Mouse (Mus musculus) layer of hippocampus, adult 11-12 months (tissue): ENCODE data around the gene Skap1.
A peak's percentile ranks its signal among the peaks of the same experiment; 100 is the strongest.
"Not testable (repeated sequence)": the region's sequence is repeated elsewhere in the genome, so short reads cannot be mapped to it uniquely, and the experiment has no call there.

Source experiments
- DNase-seq: peaks from one replicate; pipeline ENCODE4 v3.0.0; 2022; ENCODE audit warnings: low spot score

Gene Skap1

DNA sequence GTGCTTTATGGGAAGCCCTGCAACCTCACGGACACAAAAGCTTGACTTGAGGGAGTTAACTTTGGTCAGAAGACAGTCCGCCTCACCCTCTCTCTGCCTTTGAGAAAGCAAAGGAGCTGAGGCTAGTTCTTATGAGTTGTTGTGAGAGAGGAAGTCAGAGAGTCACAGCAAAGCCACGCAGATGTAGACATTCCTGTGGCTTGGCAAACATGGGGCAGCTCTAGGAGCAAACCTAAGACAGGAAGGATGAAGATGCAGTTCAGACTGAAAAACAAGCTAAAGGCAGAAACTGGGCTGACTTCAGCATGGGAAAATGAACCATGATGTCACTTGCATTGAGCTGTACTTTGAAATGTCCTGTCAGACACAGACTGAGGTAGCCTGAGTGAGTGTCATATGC is 283.2 kb downstream of the Skap1 start:
- no peak for DNase-seq

DNA sequence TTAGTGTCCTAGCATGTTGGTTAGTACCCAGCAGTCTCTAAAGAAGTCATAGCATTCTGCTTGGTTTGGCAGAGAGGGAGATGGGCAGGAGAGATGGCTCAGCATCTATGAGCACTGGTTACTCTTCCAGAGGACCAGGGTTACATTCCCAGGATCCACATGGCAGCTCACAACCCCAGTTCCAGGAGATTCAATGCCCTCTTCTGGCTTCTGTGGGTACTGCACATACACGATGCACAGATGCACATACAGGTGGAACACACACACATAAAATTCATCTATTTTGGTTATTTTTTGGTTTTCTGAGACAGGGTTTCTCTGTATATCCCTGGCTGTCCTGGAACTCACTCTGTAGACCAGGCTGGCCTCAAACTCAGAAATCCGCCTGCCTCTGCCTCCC is 290.9 kb downstream of the Skap1 start:
- no peak for DNase-seq

DNA sequence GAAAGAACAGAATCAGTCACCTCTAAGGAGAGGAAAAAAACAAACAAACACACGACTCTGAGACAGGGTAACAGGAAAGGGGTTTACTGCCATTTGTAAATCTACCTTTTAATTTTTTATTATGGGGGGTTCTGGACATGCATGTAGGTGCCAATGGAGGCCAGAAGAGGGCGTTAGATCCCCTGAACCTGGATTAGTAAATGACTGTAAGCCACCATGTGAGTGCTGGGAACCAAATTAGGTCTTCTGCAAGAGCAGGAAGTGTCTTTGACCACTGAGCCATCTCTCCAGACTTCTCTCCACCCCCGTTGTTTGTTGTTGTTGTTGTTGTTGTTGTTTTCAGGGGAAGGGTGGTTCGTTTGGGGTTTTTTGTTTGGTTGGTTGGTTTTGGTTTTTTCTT is 293.0 kb downstream of the Skap1 start:
- DNase-seq, result no peak

DNA sequence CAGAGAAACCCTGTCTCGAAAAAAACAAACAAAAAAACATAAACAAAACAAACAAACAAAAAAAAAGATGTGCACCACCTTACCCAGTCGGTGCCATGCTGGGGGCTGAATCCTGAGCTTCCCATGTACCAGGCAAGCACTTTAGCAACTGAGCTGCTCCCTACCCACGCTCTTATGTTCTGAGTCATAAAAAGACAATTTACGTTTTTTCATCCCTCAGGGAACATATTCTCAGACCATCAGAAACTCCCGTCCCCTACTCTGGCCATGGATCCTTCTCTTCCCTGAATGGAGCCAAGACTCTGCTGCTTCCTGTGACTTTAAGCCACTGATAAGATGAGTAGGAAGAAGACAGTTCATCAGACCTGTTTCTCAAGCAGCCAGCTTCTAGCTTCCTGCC is 294.0 kb downstream of the Skap1 start:
- no peak for DNase-seq

DNA sequence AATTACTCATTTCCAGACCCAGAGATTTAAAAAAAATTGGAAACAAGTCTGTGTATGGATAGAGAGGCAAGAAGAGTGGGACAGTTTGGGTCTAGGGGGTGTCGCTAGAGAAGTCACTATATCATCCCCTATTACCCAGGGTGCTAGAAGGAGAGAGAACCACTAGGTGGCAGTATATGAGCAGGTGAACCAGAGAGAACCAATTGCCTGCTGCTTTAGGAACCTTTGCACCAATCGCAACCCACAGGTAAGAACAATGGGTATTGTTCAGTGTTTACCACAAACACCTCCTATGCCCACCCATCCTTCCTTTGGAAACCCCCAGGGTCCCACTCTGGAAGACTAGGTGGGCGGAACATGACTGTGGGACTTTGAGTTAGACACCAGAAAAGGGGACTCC is 295.6 kb downstream of the Skap1 start:
- peak; percentile 71 for DNase-seq

DNA sequence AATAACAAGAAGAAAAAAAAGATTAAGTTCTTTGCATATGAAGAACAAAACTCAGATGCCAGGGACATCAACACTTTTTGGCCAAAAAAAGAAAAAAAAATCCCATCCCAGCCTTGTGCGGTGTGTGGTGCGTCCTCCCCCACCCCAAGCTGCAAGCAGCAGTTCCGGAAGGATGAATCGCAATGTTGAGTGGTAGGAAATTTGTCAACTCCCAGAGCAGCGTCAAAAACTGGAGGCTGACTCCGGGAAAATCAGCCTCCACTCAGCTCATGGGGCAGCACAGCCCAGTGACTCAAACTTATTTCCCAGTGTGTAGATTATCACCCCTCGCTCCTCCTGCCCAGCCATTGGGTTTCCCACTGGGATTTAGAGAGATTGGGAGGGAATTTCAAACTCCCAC is 297.6 kb downstream of the Skap1 start:
- no peak for DNase-seq

DNA sequence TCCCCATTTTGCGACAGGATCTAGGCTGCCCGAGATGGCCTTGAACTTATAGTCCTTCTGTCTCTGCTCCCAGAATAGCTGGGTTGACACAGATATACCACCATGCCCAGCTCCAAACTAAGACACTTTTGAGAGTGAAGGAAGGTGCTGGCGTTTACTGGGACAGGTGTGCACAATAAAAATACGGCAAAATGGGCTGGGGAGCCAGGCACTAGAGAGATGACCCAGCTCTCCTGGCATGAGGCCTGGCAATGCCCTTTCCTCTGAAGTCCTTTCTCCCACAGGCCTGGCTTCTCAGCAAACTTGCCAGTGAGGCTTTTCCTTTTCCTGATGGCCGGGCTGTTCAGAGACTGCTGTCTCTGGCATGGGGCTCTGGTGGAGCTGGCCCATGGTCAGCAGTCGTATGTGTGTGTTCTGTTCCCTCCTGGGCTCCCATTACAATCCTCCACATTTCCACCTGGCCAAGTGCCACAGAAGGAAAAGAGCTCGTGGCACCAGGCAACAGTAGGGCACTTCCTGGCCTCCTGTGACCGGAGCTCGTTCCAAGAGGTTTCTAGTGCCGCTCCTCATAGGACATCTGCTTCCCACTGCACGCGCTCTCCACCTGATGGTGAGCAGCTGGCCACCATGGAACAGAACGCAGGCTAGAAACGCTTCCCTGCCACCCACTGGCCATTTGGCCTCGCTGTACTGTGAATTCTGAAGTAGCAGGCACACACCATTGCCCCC is 298.5 kb downstream of the Skap1 start:
- peak; percentile 36 for DNase-seq

DNA sequence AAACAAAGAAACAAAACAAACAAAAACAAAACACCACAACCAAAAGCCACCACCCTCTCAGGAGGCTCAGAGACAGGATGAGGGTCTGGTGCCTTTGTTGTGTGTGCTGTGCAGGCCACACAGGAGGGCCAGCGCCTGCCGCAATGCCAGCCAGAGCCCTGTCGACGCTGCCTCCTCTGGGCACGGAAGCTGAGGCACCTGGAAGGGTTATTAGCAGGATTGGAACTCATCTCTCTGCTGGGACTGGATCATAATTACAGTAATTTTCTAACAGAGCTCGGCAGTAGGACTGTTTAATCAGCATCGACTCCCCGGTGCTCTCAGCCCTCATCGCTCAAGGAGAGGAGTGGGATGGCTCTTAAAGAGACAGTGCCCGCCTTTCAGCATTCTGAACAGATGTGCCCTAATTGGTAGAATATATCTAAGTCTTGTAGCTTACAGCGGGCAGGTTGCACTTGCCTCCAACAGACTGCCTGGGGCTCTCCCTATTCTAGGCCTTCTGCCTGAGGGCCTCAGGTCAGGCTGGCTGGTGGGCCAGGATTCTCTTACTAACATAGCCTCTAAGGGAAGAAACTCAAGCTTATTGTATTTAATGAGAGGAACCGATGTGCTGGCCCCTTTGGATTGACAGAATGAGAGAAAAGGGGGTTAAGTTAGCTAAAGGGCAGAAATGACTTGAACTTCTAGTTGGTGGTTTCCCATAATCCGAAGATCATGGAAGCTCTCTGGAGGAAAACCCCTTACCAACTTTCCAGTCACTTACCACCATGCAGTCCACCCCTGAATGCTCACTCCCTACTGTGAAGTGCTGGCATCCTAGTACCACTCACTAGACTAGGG is 300.3 kb downstream of the Skap1 start:
- no peak for DNase-seq

DNA sequence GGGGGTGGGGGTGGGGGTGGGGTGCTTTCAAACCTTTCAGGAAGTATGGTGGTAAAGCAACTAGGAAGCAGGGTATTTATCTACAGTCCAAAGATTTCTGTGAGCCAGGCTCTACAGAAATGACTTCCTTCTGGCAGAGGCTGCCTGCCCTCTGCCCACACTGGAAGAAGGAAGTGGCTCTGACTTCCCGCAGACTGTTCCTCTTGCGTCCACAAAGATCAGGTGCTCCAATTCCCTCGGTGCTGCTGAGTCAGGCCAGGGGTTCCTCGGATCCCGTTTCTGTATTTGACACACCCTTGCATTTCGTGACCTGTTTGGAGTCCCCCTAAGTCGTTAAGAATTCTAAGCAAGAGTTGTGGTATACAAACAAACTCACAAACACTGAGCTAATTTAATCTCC is 301.3 kb downstream of the Skap1 start:
- DNase-seq, result no peak

DNA sequence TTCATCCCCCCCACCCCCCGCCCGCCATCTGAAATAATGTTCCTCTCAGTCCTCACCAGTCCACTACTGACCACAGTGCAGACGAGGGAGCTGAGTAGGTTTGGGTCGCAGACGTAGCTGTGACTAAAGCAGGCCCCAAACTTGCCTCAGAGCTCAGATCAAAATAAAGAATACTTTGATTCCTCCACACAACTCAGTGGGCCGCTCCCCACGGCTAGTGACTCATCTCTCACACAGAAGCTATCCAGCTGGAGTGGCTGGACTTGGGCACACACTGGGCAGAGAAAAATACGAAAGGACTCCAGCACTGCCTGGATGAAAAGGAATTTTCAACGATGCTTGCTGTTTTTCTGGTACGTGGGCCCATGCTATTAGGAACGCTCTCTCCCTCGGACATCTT is 302.2 kb downstream of the Skap1 start:
- no peak for DNase-seq

DNA sequence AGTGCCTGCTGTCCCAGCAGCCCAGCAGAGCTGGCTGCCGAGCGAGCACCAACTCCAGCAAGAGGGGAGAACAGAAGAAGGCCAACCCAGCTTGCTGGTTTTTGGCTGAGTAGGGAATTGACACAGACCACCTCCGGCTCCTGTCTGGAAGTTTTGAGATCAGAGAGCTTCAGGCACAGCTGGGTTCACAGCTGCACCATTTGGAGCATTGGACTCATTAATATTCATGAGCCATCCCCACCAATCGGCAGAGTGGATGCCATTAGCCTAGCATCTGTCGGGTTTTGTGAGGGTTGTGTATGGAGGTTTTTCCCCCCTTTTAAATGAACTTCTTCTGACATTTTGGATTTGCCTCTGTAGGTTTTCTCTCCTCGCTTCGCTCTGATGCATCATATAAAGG is 302.7 kb downstream of the Skap1 start:
- DNase-seq, result no peak

DNA sequence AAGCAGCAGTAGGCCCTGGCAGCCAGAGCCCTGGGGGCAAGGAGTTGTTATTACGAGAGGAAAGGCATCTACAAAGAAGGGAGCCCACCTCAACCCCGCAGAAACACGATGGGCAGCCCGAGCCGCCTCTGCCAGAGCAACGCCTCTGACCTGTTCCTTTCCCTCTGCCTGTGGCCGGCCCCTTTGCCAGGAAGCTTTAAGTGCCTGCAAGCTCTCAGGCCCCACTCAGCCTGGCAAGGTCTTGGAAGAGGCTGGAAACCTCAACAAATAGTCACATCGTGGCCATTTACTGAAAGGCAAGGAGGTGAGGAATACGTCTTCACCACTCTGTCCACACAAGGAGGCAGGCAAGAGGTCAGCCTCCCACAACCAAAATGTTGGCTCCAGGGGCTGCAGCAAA is 303.8 kb downstream of the Skap1 start:
- no peak for DNase-seq

DNA sequence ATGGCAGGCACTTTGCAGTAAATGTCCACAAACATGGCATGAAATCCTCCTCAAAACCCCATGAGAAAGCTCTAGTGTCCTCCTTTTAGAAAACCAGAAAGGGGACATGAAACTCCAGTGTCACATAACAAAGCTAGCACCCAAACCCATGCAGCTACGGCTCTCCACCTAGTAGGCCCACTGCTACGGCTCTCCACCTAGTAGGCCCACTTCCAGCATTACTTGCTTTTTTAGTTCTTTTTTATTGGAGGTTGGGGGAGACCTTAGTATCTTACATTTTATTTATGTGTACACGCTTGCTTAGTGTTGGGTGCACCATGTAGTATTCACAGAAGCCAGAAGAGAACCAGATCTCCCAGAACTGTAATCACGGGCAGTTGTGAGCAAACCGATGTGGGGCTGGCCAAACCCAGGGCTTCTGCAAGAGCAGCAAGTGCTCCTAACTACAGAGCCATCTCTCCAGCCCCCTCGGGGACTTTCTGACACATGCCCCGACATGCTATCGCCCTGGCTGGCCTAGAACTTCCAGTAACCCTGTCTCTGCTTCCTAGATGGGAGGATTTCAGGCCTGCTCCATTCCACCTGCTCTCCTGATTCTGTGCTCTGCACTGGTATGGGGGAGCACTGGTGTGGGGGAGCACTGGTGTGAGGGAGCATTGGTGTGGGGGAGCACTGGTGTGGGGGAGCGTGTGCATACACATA is 307.0 kb downstream of the Skap1 start:
- no peak for DNase-seq

DNA sequence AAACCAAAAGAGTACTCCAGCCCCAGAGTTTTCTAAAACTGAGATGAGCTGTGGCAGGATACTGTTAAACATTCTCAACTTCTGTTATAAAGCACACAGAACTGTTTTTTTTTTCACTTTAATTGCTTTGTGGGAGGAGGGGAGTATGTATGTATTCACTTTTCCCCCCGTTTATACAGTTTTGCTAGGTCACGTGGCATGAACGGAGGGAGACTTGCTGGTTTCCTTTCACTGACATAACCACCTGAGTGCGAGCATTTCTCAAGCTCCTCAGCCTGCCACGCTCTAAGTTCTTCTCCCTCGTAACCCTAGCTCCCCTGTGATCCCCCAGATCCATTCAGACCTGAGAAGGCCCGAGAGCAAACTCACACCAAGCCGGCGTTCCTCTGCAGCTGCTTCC is 308.0 kb downstream of the Skap1 start:
- no peak for DNase-seq

DNA sequence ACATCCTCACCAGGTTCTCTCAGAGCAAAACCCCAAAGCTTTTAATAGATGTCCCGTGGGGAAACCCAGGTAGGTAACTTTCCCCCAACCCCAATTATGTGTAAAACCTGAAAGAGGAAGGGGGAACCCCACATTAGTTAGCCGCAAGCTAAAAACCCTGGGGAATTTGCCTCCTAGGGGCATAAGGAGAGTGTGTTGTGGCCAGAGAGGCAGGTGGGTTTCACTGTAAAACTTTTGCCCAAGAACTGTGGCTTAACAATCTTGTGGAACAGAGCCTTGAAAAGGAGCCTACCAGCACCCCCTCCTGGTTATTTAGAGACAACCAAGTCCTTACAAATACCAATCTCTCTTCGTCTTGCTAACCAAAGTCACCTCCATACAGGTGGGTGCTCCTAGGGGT is 310.1 kb downstream of the Skap1 start:
- DNase-seq, result no peak

DNA sequence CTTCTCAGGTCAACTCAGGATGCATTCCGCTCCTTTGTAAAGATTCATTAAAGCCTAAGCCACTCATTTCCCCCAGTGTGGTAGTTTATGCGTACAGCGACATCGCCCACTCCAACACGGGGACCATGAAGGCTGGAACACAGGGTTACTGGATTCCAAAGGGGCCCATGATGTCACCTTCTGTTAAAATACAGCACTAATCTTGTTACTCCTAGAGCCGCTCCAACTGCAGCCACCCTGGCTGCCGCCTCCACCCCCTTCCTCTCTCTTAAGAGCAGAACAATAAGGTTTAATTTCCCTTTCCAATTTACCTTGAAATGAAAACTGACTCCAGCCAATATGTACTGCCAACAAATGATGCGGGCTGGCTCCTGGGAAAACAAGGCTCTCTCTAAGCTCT is 310.7 kb downstream of the Skap1 start:
- DNase-seq, result no peak

DNA sequence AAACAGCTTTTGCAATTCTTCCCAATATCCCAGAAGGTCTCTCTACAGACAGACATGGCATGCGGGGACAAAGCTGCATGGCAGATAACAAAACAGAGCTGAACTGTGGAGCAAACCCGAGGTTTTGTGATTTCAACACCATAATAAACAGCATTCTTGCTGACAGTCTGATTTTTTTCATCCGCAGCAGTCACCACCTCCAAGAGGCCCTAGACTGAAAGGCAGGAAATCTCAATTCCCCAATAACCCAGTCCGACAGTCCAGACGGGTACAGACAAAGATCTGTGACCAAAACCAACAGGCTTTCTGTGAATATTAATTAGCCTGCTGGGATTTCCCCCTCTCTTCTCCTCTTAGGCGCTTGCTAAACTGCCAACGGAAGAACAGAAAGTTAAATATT is 311.3 kb downstream of the Skap1 start:
- no peak for DNase-seq

DNA sequence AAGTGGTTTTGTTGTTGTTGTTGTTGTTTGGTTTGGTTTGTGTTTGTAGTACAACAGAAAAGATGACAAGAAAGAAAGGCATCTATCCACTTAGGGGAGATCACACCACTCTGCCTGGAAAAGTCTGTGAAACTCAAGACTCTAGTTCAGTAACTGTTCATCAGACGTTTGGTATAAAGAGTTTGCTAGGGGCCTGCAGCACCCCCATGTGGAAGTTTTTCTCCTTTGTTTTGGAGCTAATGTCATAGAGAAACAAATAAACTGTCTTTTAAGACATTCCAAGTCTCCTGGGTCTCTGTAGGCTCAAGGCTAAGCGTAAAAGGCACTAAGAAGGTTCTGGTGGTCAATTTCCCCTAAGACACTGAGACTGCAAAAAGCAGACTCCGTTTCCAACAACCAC is 311.7 kb downstream of the Skap1 start:
- no peak for DNase-seq

DNA sequence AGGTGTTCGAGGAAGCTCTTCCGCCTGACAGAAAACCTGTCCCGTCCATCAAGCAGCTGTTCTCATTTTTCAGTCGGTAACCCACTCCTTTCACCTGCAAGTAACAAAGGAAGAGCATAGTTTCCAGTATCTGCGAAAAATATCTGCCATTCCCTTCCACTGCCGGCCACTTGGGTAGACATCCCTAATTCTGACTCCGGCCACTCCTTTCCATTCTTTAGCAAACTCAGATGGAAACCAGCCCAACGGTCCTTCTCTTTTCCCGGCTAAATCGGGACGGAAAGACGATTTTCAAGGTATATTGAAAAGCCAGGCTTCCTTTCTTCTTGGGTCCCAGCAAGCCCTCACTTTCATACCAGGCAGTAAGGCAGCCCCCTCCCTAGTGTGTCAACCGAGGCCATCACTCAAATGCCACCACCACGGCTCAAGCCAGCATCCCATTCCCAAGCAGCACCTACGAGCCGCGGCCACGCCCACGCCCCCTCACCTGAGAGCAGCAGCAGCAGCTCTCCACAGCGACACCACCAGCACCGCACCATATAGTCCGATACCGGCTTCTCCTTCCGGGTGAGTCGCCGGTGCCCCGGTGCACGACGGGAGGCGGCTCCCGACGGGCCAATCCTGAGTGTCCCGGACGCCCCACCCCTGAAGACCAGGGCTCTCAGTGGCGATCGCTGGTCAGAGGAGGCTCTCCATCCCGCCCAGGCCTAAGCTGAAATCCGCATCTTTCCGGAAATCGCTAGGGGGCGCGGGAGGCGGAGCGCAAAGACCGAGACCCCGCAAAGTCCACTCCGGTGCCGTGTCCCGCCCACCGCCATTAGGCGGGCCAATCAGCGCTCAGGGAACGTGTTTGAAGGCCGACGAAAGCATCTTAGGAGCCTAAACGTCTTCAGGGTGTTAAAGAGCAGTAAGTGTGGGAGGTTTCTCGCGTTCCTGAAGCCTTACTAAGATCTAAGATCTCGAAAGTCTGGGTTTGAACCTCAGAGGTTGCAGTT is 312.9 kb downstream of the Skap1 start, which contains the start of gene Snx11:
TSS of gene Snx11 (minus strand) at position 592 of the 995 bp plus-strand sequence.
- peak; percentile 99 for DNase-seq

DNA sequence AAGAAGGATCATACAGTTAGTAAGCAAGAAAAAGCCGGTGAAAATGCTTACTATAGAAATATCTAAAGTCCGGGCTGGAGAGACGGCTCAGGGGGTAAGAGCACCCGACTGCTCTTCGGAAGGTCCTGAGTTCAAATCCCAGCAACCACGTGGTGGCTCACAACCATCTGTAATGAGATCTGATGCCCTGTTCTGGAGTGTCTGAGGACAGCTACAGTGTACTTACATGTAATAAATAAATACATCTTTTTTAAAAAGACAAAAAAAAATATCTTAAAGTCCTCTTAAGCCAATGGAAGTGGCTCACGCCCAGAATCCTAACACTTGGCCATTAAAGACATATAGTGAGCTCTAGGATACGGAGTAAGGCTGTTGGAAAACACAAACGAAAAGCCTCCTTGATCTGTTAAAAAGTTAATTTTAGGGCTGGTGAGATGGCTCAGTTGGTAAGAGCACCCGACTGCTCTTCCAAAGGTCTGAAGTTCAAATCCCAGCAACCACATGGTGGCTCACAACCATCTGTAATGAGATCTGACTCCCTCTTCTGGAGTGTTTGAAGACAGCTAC is 313.8 kb downstream of the Skap1 start:
- not testable (repeated sequence) for DNase-seq

DNA sequence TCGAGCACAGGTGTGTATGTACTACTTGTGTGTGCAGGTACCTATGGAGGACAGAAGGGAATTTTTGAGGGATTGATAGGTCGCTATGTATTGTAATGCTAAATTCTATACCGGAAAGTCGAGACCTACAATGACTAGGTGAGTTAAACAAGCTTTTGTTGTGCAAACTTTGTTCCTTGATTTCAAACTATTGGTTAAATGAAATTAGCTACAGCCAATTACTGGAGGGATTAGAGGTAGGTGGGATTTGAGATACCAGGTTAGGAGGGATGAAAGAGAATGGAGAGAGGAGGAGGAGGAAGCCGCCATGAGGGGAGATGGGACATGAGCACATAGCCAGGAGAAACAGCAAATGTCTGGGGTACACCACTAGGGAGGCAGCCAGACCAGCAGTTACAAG is 315.9 kb downstream of the Skap1 start:
- DNase-seq, result no peak
